Mouse (Mus musculus) limb, embryonic 10.5 days (tissue): Measurements from ENCODE around the gene Sit1. TPM values are rescaled to one million over a fixed set of nuclear protein-coding genes. Genes with fewer than 3 reads are reported as not detected.
"Not testable (repeated sequence)": the region's sequence is repeated elsewhere in the genome, so short reads cannot be mapped to it uniquely, and the experiment has no call there.

Experiments
- DNase-seq: peaks from one replicate; pipeline ENCODE4 v3.0.0-alpha.2; 2017; ENCODE audit warnings: low spot score
- H3K27ac ChIP-seq: fragments of 300-500 bp; sonication (generic); 2 replicates; pipeline ENCODE4 v1.5.1; 2016; ENCODE audit warnings: mild to moderate bottlenecking
- H3K27me3 ChIP-seq: fragments of 300-500 bp; sonication (generic); 2 replicates; pipeline ENCODE4 v1.6.1; 2016; ENCODE audit warnings: low read depth, mild to moderate bottlenecking; ENCODE audit not compliant: poor library complexity, severe bottlenecking
- H3K36me3 ChIP-seq: fragments of 300-500 bp; sonication (generic); 2 replicates; pipeline ENCODE4 v1.6.1; 2016; ENCODE audit warnings: mild to moderate bottlenecking, moderate library complexity
- H3K4me1 ChIP-seq: fragments of 300-500 bp; sonication (generic); 2 replicates; pipeline ENCODE4 v1.6.1; 2016
- H3K4me3 ChIP-seq: fragments of 300-500 bp; sonication (generic); 2 replicates; pipeline ENCODE4 v1.5.1; 2016; ENCODE audit warnings: mild to moderate bottlenecking, moderate library complexity
- H3K9me3 ChIP-seq: fragments of 300-500 bp; sonication (generic); replicated peaks from 2 replicates; pipeline ENCODE4 v1.6.1; 2016; ENCODE audit warnings: mild to moderate bottlenecking
- WGBS: fragments of 180-500 bp; shearing (Covaris S2); methylation state at CpG from one replicate; pipeline ENCODE4 v1.1.7; 2016; 5-methylcytosine and 5-hydroxymethylcytosine counted together
- polyA plus RNA-seq: library from polyadenylated mRNA; unstranded; fragments of >200 nt; fragmentation: Nextera tagmentation; extraction: Ambion mirVana; gene quantifications from 2 replicates; pipeline ENCODE4 v1.2.1, GENCODE M21; 2016

Gene Sit1
- polyA plus RNA-seq, 1 experiment from 2014 or later = not detected

DNA sequence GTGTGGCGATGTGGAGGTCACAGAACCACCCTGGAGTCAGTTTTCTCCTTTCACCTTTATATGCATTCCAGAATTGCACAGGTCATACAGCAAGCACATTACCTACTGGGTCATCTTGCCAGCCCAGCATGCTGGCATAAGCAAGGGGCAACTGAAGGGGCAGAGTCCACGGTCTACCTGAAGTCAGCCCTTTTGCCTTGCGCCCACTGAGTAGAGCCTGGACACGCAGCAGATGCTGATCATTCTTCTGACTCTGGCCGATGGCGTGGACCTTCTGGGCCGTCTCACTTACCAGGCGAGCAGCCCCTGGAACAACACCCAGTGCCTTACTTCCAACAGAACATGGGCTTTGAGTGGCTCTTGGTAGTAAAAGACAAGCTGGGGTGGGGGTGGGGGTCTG, 13.9 kb upstream of the Sit1 start:
- H3K4me3 ChIP-seq = no peak overlapping the region
- H3K27ac ChIP-seq = no peak overlapping the region
- DNase-seq = no peak
- 94% methylated on average over 8 of the region's 8 CpGs for WGBS
- H3K4me1 ChIP-seq = peaks cover 35% of the 10 kb centered on the region
- H3K27me3 ChIP-seq = peaks cover 18% of the 10 kb centered on the region
- H3K9me3 ChIP-seq = no peaks in the 10 kb centered on the region
- H3K36me3 ChIP-seq = peaks cover 27% of the 10 kb centered on the region

DNA sequence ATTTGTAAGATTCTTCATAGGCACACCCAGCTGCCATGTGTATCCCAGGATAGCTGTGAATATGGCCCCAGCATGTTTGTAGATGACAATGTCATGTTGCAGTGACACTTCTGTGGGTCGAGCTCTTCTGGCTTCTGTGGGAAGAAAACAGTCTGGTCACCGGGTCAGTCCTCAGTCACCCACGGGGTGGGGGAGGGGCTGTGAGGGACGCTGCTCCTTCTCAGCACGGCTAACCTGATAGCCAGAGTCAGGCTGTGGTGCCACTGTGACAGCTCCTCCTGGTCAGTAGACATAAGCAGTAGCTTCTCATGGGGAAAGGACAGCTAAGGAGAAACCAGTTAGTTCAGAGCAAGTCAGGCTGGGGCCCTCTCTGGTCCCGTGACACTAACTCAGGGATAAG, 13.1 kb upstream of the Sit1 start:
- Histone ChIP-seq H3K36me3 (peaks cover 27% of the 10 kb centered on the region), H3K4me1 (peaks cover 35% of the 10 kb centered on the region), H3K4me3 (no peak overlapping the region), H3K27me3 (peaks cover 12% of the 10 kb centered on the region), H3K9me3 (no peaks in the 10 kb centered on the region), H3K27ac (no peak overlapping the region)
- WGBS = 64% methylated on average over 6 of the region's 6 CpGs
- DNase-seq = no peak

DNA sequence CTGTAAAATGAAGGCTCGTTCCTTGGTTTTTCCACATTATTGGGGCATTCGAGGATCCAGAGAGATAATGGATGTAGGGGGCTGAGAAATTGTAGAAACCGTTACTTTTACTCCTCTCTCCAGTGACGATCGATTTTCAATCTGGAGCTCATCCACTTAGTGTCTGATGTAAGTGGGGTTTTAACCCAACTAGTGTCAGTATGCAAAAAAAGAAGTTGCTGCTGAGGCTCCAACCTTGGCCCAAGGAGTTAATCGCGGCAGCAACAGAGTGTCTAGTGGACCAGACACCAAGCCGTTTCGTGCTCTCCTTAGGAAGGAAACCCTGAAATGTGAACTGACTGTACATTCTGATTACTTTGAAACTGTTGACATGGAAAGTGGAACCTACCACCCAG, 10.3 kb upstream of the Sit1 start:
- no peak for DNase-seq
- H3K4me1 ChIP-seq = peaks cover 29% of the 10 kb centered on the region
- H3K27me3 ChIP-seq = no peaks in the 10 kb centered on the region
- H3K27ac ChIP-seq = peak overlapping the region; percentile 92
- H3K9me3 ChIP-seq = no peaks in the 10 kb centered on the region
- peak overlapping the region; percentile 79 for H3K4me3 ChIP-seq
- peaks cover 27% of the 10 kb centered on the region for H3K36me3 ChIP-seq
- WGBS = 5% methylated on average over 9 of the region's 9 CpGs

DNA sequence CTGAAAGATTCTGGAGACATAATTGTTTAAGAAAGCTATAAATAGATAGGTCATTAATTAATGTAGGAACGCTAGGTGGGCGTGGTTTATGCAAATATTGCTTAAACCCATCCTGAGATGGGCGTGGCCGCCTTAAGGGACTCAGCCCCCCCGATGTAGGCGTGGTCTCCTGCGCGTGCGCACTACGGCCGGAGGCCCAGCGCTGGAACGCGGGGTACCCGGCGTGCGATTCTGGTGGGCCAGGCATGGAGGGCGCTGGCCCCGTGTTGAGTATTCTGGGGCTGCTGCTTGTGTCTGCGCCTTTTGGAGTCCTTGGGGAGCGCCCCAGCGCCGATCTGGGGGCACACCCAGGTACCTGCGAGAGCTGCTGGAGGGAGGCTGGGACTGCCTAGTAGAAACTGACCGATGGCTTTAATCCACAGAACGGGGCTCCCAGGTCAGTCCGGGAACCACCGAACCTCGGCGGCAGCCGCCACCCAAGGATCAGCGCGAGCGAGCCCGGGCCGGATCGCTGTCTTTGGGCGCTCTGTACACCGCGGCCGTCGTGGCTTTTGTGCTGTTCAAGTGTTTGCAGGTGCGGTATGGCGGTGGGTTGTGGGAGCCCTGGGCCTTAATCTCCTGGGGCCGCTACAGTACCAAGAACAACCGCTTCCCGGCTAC, 9.8 kb upstream of the Sit1 start:
- peak overlapping the region; percentile 79 for H3K4me3 ChIP-seq
- under 1% methylated on average over 47 of the region's 47 CpGs for WGBS
- peak overlapping the region; percentile 92 for H3K27ac ChIP-seq
- H3K36me3 ChIP-seq = peaks cover 27% of the 10 kb centered on the region
- DNase-seq = peak; percentile 99
- H3K27me3 ChIP-seq = no peaks in the 10 kb centered on the region
- H3K9me3 ChIP-seq = no peaks in the 10 kb centered on the region
- H3K4me1 ChIP-seq = peaks cover 24% of the 10 kb centered on the region

DNA sequence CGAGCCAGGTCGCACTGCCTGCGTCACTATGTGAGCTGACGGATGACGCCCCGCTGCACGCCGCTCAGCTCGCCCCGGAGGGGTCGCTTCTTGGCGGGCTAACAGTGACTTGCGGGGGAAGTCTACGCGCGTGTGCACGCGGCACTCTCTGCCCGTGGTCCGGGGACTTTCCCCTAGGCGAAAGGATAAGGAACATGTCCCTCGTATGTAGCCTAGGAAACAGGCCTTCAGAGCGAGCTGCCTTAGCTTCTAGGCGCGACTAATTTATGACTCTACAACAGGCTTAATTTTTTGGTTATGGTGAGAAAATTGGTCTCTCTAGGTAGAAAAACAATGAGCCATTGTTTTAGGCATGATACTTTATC, 9.3 kb upstream of the Sit1 start, which contains the start of gene Ccdc107:
TSS of gene Ccdc107 (plus strand) at position 80 of the 365 bp plus-strand sequence.
- H3K27ac ChIP-seq = peak within 1 kb of the TSS; percentile 92
- no peaks in the 10 kb centered on the region for H3K9me3 ChIP-seq
- H3K36me3 ChIP-seq = peaks cover 26% of the 10 kb centered on the region
- under 1% methylated on average over 25 of the region's 25 CpGs for WGBS
- no peaks in the 10 kb centered on the region for H3K27me3 ChIP-seq
- peak; percentile 89 for DNase-seq
- peak within 1 kb of the TSS; percentile 79 for H3K4me3 ChIP-seq
- H3K4me1 ChIP-seq = peaks cover 19% of the 10 kb centered on the region

DNA sequence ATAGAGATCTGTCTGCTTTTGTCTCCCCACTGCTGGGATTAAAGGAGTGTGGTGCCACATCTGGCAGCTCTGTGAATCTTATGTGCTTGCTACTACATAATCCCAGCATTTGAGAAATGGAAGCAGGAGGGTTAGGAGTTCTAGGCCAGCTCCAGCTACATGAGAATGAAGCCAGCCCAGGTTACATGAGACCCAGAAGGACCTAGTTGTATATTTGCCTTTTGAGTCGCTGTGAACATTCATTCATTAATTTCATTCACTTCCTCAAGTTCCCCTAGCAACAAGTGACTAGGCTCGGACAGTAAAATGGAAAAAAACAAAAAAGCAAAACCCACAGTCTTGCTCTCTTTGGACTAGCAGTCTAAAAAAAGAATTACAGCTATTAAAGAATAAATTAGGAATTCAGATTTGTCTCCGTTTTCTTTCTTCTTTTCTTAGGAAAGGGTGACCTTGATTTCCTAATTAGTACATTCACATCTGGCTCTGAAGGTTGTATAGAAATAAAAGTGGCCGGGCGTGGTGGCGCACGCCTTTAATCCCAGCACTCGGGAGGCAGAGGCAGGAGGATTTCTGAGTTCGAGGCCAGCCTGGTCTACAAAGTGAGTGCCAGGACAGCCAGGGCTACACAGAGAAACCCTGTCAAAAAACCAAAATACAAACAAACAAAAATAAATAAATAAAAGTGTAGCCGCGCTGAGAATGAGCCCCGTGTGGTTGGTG, 8.7 kb upstream of the Sit1 start:
- DNase-seq = no peak
- Histone ChIP-seq H3K4me1 (peaks cover 14% of the 10 kb centered on the region), H3K9me3 (no peaks in the 10 kb centered on the region), H3K27ac (peak overlapping the region; percentile 92), H3K27me3 (no peaks in the 10 kb centered on the region), H3K36me3 (peaks cover 21% of the 10 kb centered on the region), H3K4me3 (peak overlapping the region; percentile 79)
- WGBS = 49% methylated on average over 12 of the region's 12 CpGs

DNA sequence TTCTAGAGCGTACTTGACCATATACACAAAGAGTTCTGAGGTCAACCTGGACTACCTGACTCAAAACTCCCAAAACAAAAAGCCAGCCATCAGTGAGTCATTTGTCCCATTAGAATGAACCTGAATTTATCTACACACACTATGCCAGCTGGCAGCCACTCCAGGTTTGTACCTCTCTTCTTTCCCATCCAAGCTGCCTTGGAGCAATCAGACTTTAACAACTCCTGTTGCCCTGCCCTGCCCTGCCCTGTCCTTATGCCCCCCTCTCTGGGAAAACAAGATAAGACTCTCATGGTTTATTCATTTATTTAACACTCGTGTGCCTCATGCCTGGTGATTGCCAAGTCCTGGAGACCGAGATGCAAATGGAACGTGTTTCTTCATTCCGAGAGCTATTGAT, 7.3 kb upstream of the Sit1 start:
- H3K27me3 ChIP-seq = no peaks in the 10 kb centered on the region
- WGBS = 91% methylated on average over 5 of the region's 5 CpGs
- H3K36me3 ChIP-seq = peaks cover 7% of the 10 kb centered on the region
- H3K4me1 ChIP-seq = peaks cover 14% of the 10 kb centered on the region
- no peak overlapping the region for H3K27ac ChIP-seq
- H3K9me3 ChIP-seq = no peaks in the 10 kb centered on the region
- DNase-seq = no peak
- H3K4me3 ChIP-seq = no peak overlapping the region

DNA sequence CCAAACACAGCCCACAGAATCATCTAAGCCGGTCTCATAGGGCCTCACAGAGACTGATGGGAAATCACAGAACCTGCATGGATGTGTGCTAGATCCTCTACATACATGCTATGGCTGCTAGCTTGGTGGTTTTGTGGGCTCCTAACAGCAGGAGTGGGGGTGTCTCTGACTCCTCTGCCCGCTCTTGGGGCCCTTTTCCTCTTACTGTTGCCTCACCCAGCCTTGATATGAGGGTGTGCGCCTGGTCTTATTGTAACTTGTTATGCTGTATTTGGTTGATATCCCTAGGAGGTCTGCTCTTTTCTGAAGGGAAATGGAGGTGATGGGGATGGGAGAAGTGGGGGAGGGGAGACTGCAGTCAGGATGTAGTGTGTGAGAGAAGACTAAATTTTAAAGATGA, 6.1 kb upstream of the Sit1 start:
- Histone ChIP-seq H3K27ac (no peak overlapping the region), H3K27me3 (no peaks in the 10 kb centered on the region), H3K4me1 (peaks cover 9% of the 10 kb centered on the region), H3K4me3 (no peak overlapping the region), H3K9me3 (no peaks in the 10 kb centered on the region), H3K36me3 (no peaks in the 10 kb centered on the region)
- 93% methylated on average over 3 of the region's 3 CpGs for WGBS
- no peak for DNase-seq

DNA sequence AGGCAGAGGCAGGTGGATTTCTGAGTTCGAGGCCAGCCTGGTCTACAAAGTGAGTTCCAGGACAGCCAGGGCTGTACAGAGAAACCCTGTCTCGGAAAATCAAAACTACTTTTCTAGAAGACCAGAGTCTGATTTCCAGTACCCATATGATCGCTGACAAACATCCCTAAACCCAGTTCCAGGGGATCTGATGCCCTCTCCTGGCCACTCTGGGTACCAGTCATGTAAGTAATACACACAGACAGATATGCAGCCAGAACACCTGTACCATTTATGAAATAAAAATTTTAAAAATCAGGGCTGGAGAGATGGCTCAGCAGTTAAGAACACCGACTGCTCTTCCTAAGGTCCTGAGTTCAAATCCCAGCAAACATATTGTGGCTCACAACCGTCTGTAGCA, 2.1 kb upstream of the Sit1 start:
- not testable (repeated sequence) for H3K9me3 ChIP-seq, H3K4me1 ChIP-seq, H3K36me3 ChIP-seq, H3K27ac ChIP-seq, DNase-seq, H3K4me3 ChIP-seq, H3K27me3 ChIP-seq
- WGBS = 88% methylated on average over 5 of the region's 5 CpGs

DNA sequence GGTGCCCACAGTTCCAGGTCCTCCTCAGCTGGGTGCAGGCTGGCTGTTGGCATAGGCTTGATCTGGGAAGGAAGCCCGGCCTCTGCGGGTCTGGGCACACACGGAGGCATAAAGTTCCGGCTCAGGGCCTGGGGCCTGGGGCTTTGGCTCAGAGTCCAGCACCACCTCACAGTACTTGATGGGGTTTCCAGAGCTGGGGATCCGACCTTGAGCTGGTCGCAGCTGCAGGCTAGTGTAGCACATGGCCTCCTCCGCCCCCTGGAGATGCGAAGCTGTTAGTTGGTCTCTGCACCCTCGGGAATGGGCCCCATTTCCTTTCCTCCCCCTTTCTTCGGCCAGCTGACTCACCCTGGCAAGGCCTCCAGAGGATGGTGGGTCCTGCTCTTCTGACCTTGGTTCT, 943 bp downstream of the Sit1 start:
- H3K9me3 ChIP-seq = no peaks in the 10 kb centered on the region
- H3K27me3 ChIP-seq = no peaks in the 10 kb centered on the region
- no peak for DNase-seq
- peaks cover 4% of the 10 kb centered on the region for H3K4me1 ChIP-seq
- WGBS = 70% methylated on average over 10 of the region's 10 CpGs
- no peak overlapping the region for H3K27ac ChIP-seq
- no peak overlapping the region for H3K4me3 ChIP-seq
- no peaks in the 10 kb centered on the region for H3K36me3 ChIP-seq

DNA sequence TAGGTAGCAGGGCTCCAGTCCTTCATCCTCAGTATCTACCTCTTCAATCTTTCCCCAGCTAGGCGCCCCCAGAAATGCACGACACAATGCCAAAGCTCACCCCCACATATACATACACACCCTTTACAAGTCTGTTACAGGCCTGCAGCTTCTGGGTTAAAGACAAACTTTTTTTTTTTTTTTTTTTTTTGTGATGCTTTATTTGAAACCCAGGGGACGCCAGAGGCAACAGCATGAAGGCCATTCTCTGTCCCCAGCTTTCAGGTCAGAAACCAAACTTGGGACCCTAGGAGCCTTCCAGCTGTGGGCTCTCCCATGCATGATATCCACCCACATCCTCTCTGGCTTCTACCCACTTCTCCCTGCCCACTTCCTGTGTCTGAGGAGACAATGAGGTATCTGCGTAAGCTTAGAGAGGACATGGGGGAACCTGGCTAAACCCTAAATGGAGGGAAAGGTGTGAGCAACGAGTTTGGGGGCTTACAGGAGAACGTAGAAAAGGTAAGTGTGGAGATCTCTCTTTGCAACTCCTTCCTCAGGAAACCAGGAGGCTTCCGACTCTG, 1.6 kb downstream of the Sit1 start:
- Histone ChIP-seq H3K27ac (no peak overlapping the region), H3K36me3 (no peaks in the 10 kb centered on the region), H3K27me3 (no peaks in the 10 kb centered on the region), H3K9me3 (no peaks in the 10 kb centered on the region), H3K4me1 (peaks cover 4% of the 10 kb centered on the region), H3K4me3 (no peak overlapping the region)
- no peak for DNase-seq
- WGBS = 75% methylated on average over 7 of the region's 7 CpGs

DNA sequence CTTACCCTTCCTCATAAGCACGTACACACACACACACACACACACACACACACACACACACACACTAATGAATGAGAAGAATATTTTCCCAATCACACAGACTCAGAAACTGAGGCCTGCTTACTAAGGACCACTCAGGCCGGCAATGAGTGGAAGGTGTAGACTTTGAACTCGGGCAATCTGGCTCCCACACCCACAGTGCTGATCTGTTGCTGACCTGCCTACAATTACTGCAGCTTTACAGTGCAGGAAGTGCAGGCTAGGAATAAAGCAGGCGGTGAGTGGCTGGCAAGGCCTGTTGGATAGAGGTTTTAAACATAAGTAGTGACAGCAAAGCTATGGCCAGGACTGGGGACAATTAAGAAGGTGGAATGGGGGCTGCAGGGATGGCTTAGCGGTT, 2.5 kb downstream of the Sit1 start:
- Histone ChIP-seq H3K9me3 (no peaks in the 10 kb centered on the region), H3K4me1 (peaks cover 4% of the 10 kb centered on the region), H3K27ac (no peak overlapping the region), H3K27me3 (no peaks in the 10 kb centered on the region), H3K36me3 (no peaks in the 10 kb centered on the region), H3K4me3 (no peak overlapping the region)
- DNase-seq = no peak
- 85% methylated on average over 5 of the region's 5 CpGs for WGBS
